Mouse (Mus musculus) heart, adult 2 months (tissue): ENCODE measurements around the gene Gnl3l.

Experiments
- CTCF ChIP-seq: fragments of 200-600 bp; IDR thresholded peaks from 2 replicates; pipeline ENCODE4 v1.8.1; 2022; ENCODE audit warnings: antibody characterized with exemption, mild to moderate bottlenecking, moderate library complexity
- POLR2A ChIP-seq: fragments of 200-500 bp; IDR thresholded peaks from 2 replicates; pipeline ENCODE4 v1.6.1; 2011; ENCODE audit warnings: mild to moderate bottlenecking, low read depth, low read length, control low read depth; ENCODE audit not compliant: insufficient read depth

- TF ChIP-seq CTCF (peak; percentile 69), POLR2A (no peak)
Observed at GRCm38 (mm10) chrX:150956522-150957300, 60.4 kb downstream of the Gnl3l start.
